Mouse (Mus musculus): ENCODE data around the gene Rgs7bp.

DNA sequence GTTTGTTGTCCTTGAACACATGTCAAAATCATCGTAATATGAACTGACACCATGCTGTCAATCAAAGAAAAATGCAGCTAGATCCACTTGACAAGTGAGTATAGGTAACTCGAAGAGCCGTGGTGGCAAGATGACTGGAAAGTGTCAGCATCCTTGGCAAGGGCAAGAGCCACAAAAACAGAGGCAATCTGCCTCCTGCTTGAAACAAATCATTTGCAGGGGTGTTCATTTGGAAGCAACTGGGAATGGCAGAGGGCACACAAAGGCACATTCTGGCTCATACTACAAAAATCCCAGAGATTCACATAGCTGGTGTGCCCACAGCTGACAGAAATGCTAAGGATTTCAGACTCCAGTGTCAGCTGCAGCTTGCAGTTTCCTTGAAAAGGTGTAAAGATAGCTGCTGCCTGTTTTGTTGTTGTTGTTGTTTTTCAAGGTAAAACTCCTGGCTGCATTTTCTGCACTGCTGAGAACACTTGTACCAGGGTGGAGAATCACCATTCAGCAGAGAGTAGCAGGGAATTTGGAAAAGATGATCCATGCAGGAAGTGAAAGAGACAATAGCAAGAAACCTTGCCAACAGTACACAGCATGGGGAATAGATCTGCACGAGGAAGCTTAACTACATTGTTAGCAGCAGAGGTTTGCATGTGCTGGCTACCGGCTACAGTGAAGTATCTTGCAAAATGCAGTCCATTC lies 52.4 kb downstream of the Rgs7bp start:
- TF ChIP-seq CTCF (IDR thresholded peaks at IDR 0.05; ENCODE audit: low read depth) (no peak), EP300 (IDR thresholded peaks at IDR 0.05; ENCODE audit: low read depth) (no peak)

Measured in liver, postnatal 0 days (tissue).